Mouse (Mus musculus) MEL (cell line): ENCODE results near the gene Gpsm2.

Source experiments
- CTCF ChIP-seq, 3 experiments: IDR thresholded peaks in 2 of 3; conservative IDR thresholded peaks in 1 of 3; 2 replicates each; pipeline ENCODE4 v1.5.1; 2011 to 2012; ENCODE audit warnings: low read length in 3 of 3, low read depth in 2 of 3, mild to moderate bottlenecking in 2 of 3, improper control_type of control experiment in 1 of 3, inconsistent platforms in 1 of 3, mixed read lengths in 1 of 3, moderate library complexity in 1 of 3; ENCODE audit not compliant: control insufficient read depth in 1 of 3, insufficient read depth in 1 of 3, poor library complexity in 1 of 3, severe bottlenecking in 1 of 3
- EP300 ChIP-seq, 2 experiments: IDR thresholded peaks; 2 replicates each; pipeline ENCODE4 v1.6.1; 2011; ENCODE audit warnings: improper control_type of control experiment in 2 of 2, low read length in 2 of 2, low read depth in 1 of 2, mild to moderate bottlenecking in 1 of 2
- MEF2A ChIP-seq: IDR thresholded peaks from 2 replicates; pipeline ENCODE4 v1.6.1; 2014; ENCODE audit warnings: low read depth, mild to moderate bottlenecking, inconsistent platforms, low read length, improper control_type of control experiment; ENCODE audit not compliant: poor library complexity, insufficient replicate concordance, severe bottlenecking; ENCODE audit errors: extremely low read depth
- USF1 ChIP-seq: IDR thresholded peaks from 2 replicates; pipeline ENCODE4 v1.6.1; 2014; ENCODE audit warnings: low read depth, mild to moderate bottlenecking, inconsistent platforms, low read length, improper control_type of control experiment, moderate library complexity

- no peak for TF ChIP-seq CTCF (IDR thresholded peaks at IDR 0.05 in 2 of 3, conservative IDR thresholded peaks at IDR 0.05 in 1 of 3; ENCODE audit: control insufficient read depth in 1 of 3, insufficient read depth in 1 of 3, low read depth in 2 of 3, low read length in 3 of 3, poor library complexity in 1 of 3, severe bottlenecking in 1 of 3)
- no peak for TF ChIP-seq MEF2A
- TF ChIP-seq USF1 = no peak
- no peak for TF ChIP-seq EP300 (IDR thresholded peaks at IDR 0.05; ENCODE audit: low read depth in 1 of 2, low read length in 2 of 2)
Observed at GRCm38 (mm10) chr3:108644856-108645255, 77.3 kb downstream of the Gpsm2 start.
